Mouse (Mus musculus) midbrain, embryonic 15.5 days (tissue): ENCODE data around the gene BC049352. TPM values are rescaled to one million over a fixed set of nuclear protein-coding genes. Genes with fewer than 3 reads are reported as not detected.

Source experiments
- ATAC-seq: fragments of 200-750 bp; cut with Nextera tagmentation; replicated peaks from 2 replicates; pipeline ENCODE4 v1.8.0; 2017; ENCODE audit warnings: moderate TSS enrichment
- H3K27ac ChIP-seq: fragments of 300-500 bp; sonication (generic); 2 replicates; pipeline ENCODE4 v1.5.1; 2015; ENCODE audit warnings: mild to moderate bottlenecking, inconsistent platforms
- H3K27me3 ChIP-seq: fragments of 300-500 bp; sonication (generic); replicated peaks from 2 replicates; pipeline ENCODE4 v1.6.1; 2015; ENCODE audit warnings: inconsistent platforms
- H3K36me3 ChIP-seq: fragments of 300-500 bp; sonication (generic); replicated peaks from 2 replicates; pipeline ENCODE4 v1.6.1; 2015; ENCODE audit warnings: inconsistent platforms
- H3K4me1 ChIP-seq: fragments of 300-500 bp; sonication (generic); 2 replicates; pipeline ENCODE4 v1.6.1; 2015; ENCODE audit warnings: inconsistent platforms
- H3K4me2 ChIP-seq: fragments of 300-500 bp; sonication (generic); 2 replicates; pipeline ENCODE4 v1.6.1; 2015; ENCODE audit warnings: inconsistent platforms, mild to moderate bottlenecking, moderate library complexity
- H3K4me3 ChIP-seq: fragments of 300-500 bp; sonication (generic); 2 replicates; pipeline ENCODE4 v1.5.1; 2015; ENCODE audit warnings: mild to moderate bottlenecking, inconsistent platforms
- H3K9ac ChIP-seq: fragments of 300-500 bp; sonication (generic); 2 replicates; pipeline ENCODE4 v1.6.1; 2015; ENCODE audit warnings: mild to moderate bottlenecking, inconsistent platforms
- H3K9me3 ChIP-seq: fragments of 300-500 bp; sonication (generic); 2 replicates; pipeline ENCODE4 v1.6.1; 2016; ENCODE audit warnings: inconsistent platforms
- WGBS: fragments of 180-500 bp; shearing (Covaris S2); methylation state at CpG from one replicate; pipeline ENCODE4 v1.1.7; 2015; ENCODE audit warnings: mixed read lengths; 5-methylcytosine and 5-hydroxymethylcytosine counted together
- polyA plus RNA-seq: library from polyadenylated mRNA; unstranded; fragments of >200 nt; fragmentation: Nextera tagmentation; extraction: Ambion mirVana; gene quantifications from 2 replicates; pipeline ENCODE4 v1.2.1, GENCODE M21; 2015

Gene BC049352
- polyA plus RNA-seq, 1 experiment from 2014 or later = not detected

DNA sequence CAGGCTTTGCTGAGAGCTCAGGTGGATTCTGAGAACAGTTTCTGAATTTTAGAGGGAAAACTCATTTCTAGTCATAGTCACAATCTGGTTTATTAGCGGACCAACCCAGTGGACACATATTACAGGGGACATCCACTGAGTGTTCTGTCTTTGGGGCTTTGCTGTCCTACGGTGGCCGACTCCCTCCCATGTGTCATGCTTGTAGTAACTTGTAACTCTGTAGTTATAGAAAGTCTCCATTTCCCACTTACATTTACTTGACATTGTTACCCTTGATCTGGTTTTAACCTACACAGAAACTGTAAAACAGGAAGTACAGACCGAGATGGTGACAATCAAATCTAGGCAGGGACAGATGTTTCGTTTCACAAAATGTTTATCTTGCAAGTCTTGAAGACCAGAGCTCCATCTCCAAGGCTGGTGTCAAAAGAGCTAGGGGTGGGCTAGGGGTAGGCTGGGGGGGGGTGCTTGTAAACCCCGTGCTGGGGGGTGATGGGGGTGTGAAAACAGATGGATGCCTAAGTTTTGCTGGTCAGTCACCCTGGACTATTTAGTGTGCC, 53.9 kb downstream of the BC049352 start:
- no peak overlapping the region for H3K27ac ChIP-seq
- H3K9ac ChIP-seq = no peak overlapping the region
- no peak for ATAC-seq
- no peaks in the 10 kb centered on the region for H3K9me3 ChIP-seq
- no peaks in the 10 kb centered on the region for H3K4me1 ChIP-seq
- WGBS = 86% methylated on average over 6 of the region's 6 CpGs
- no peaks in the 10 kb centered on the region for H3K27me3 ChIP-seq
- H3K4me2 ChIP-seq = no peak overlapping the region
- H3K36me3 ChIP-seq = no peaks in the 10 kb centered on the region
- no peak overlapping the region for H3K4me3 ChIP-seq

- ATAC-seq = no peak
- no peak overlapping the region for H3K9ac ChIP-seq
- no peak overlapping the region for H3K4me2 ChIP-seq
- H3K36me3 ChIP-seq = no peaks in the 10 kb centered on the region
- no peak overlapping the region for H3K4me3 ChIP-seq
- H3K27me3 ChIP-seq = no peaks in the 10 kb centered on the region
- WGBS = 45% methylated on average over 7 of the region's 7 CpGs
- H3K27ac ChIP-seq = no peak overlapping the region
- no peaks in the 10 kb centered on the region for H3K9me3 ChIP-seq
- H3K4me1 ChIP-seq = no peaks in the 10 kb centered on the region
Observed at GRCm38 (mm10) chr9:45236744-45237143, 54.9 kb downstream of the BC049352 start.

DNA sequence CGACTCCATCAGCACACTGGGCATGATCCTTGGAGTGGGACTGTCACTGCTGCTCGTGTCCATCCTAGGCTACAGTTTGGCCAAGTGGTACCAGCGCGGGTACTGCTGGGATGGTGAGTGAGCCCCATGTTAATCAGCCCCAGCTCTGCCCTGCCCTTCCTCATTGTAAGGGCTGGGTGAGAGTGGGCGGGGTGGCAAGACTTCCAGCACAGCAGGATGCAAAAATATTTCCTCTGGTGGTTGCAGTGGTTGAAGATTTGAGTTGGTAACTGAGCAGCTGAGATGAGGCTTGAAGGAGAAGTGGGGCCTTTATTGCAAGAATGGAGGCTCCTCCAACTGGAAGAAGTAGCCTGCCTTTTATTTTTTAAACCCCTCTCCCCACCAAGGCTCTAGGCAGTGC, 59.6 kb downstream of the BC049352 start:
- Histone ChIP-seq H3K4me2 (no peak overlapping the region), H3K36me3 (no peaks in the 10 kb centered on the region), H3K4me3 (no peak overlapping the region), H3K27ac (no peak overlapping the region), H3K4me1 (no peaks in the 10 kb centered on the region), H3K9ac (no peak overlapping the region), H3K9me3 (no peaks in the 10 kb centered on the region), H3K27me3 (no peaks in the 10 kb centered on the region)
- WGBS = 79% methylated on average over 5 of the region's 5 CpGs
- ATAC-seq = no peak

DNA sequence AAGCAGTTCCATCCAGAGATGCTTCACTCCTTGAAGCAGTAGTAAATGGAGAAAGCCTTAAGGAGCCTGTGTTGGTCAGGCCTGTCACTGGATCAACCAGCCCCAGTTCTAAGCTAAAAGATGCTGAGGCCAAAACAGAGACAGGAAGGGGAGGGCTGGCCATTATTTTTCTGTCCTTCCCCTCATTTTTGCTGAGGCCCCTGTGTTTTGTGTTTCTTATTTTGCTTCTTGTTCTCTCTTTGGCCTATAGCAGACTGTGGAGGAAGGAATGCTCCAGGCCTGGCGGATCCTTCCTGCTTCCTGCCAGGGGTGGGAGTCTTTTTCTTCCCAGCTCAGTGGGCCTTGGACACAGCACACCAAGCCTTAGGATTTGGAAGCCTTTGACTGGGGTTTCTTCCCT, 63.6 kb downstream of the BC049352 start:
- Histone ChIP-seq H3K9me3 (no peaks in the 10 kb centered on the region), H3K27me3 (no peaks in the 10 kb centered on the region), H3K4me3 (no peak overlapping the region), H3K27ac (no peak overlapping the region), H3K4me1 (no peaks in the 10 kb centered on the region), H3K4me2 (no peak overlapping the region), H3K36me3 (no peaks in the 10 kb centered on the region), H3K9ac (no peak overlapping the region)
- WGBS = 92% methylated on average over 1 of the region's 1 CpGs
- ATAC-seq = no peak

DNA sequence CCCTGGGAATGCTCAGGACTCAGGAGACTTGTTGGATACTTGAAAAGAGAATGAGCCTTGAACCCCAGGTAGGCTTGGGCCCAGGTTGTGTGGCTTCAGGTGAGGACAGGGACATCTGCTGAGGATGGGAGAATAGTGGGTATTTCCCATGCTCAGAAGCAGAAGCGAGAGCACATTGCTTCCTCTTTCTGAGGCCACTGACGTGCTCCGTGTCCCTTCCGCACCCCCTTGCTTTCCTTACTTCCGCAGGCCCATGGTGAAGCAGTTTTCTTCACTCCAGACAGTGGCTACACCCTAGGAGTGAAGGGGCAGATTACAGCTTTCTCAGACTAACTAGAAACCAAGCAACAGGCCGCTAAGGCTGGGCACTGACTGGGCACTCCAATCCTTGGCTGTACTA, 64.3 kb downstream of the BC049352 start:
- no peak overlapping the region for H3K27ac ChIP-seq
- no peaks in the 10 kb centered on the region for H3K27me3 ChIP-seq
- no peak overlapping the region for H3K4me3 ChIP-seq
- 90% methylated on average over 6 of the region's 6 CpGs for WGBS
- no peak overlapping the region for H3K4me2 ChIP-seq
- H3K9me3 ChIP-seq = no peaks in the 10 kb centered on the region
- no peaks in the 10 kb centered on the region for H3K4me1 ChIP-seq
- no peak overlapping the region for H3K9ac ChIP-seq
- ATAC-seq = no peak
- no peaks in the 10 kb centered on the region for H3K36me3 ChIP-seq

DNA sequence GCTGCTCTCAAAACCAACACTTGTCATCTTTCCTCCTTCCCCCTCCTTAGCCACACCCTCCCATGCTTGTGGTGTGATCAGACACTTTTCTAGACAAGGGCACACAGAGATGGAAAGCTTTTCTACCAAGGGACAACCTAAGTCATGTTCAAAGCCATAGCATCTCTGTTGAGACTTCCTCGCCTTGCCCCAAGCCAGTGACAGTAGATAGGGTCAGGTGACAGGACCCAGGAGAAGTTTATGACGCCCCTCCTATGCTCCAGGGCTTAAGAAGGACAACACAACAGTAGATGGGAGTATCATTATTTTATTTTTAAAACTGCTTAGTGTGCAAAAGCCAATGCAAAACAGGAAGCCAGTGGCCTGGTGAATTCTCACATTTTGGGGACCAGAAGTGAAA, 65.7 kb downstream of the BC049352 start:
- Histone ChIP-seq H3K27ac (no peak overlapping the region), H3K4me3 (no peak overlapping the region), H3K4me1 (no peaks in the 10 kb centered on the region), H3K9ac (no peak overlapping the region), H3K4me2 (no peak overlapping the region), H3K9me3 (no peaks in the 10 kb centered on the region), H3K27me3 (no peaks in the 10 kb centered on the region), H3K36me3 (no peaks in the 10 kb centered on the region)
- ATAC-seq = no peak
- 71% methylated on average over 2 of the region's 2 CpGs for WGBS

DNA sequence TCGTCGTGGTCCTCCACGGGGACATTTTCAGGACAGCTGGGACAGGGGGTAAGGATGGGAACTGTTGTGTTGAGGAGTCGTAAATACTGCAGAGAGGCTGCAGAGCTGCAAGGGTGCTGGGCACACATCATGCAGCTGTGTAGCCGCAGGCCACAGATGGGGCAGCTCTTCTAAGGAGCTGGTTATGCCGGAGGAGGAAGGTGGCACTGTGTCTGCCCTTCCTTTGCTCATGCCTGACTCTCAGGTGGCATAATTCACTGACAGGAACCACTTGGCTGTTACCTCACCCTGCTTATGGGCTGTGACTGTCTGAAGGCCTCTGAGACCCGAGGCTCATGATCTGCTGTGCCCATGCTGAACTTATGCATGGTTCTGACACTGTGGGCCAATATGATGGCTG, 68.5 kb downstream of the BC049352 start:
- no peak for ATAC-seq
- H3K4me1 ChIP-seq = no peaks in the 10 kb centered on the region
- no peaks in the 10 kb centered on the region for H3K9me3 ChIP-seq
- H3K4me3 ChIP-seq = no peak overlapping the region
- no peak overlapping the region for H3K4me2 ChIP-seq
- 89% methylated on average over 7 of the region's 7 CpGs for WGBS
- H3K27ac ChIP-seq = no peak overlapping the region
- no peaks in the 10 kb centered on the region for H3K36me3 ChIP-seq
- H3K9ac ChIP-seq = no peak overlapping the region
- H3K27me3 ChIP-seq = no peaks in the 10 kb centered on the region

- WGBS = 81% methylated on average over 3 of the region's 3 CpGs
- no peak overlapping the region for H3K4me3 ChIP-seq
- no peaks in the 10 kb centered on the region for H3K4me1 ChIP-seq
- no peak overlapping the region for H3K4me2 ChIP-seq
- H3K36me3 ChIP-seq = no peaks in the 10 kb centered on the region
- no peaks in the 10 kb centered on the region for H3K9me3 ChIP-seq
- no peak for ATAC-seq
- H3K27ac ChIP-seq = no peak overlapping the region
- H3K27me3 ChIP-seq = no peaks in the 10 kb centered on the region
- H3K9ac ChIP-seq = no peak overlapping the region
Observed at GRCm38 (mm10) chr9:45251281-45251680, 69.5 kb downstream of the BC049352 start.

- Histone ChIP-seq H3K27ac (no peak overlapping the region), H3K9me3 (no peaks in the 10 kb centered on the region), H3K36me3 (no peaks in the 10 kb centered on the region), H3K27me3 (no peaks in the 10 kb centered on the region), H3K4me3 (no peak overlapping the region), H3K4me2 (no peak overlapping the region), H3K9ac (no peak overlapping the region), H3K4me1 (no peaks in the 10 kb centered on the region)
- 84% methylated on average over 4 of the region's 4 CpGs for WGBS
- no peak for ATAC-seq
Observed at GRCm38 (mm10) chr9:45251990-45252389, 70.2 kb downstream of the BC049352 start.

GRCm38 (mm10) chr9:45252395-45252794, 70.6 kb downstream of the BC049352 start:
- no peaks in the 10 kb centered on the region for H3K4me1 ChIP-seq
- no peak for ATAC-seq
- H3K27me3 ChIP-seq = no peaks in the 10 kb centered on the region
- no peak overlapping the region for H3K9ac ChIP-seq
- no peaks in the 10 kb centered on the region for H3K9me3 ChIP-seq
- no peak overlapping the region for H3K27ac ChIP-seq
- H3K4me3 ChIP-seq = no peak overlapping the region
- no peak overlapping the region for H3K4me2 ChIP-seq
- no peaks in the 10 kb centered on the region for H3K36me3 ChIP-seq
- 81% methylated on average over 6 of the region's 6 CpGs for WGBS

DNA sequence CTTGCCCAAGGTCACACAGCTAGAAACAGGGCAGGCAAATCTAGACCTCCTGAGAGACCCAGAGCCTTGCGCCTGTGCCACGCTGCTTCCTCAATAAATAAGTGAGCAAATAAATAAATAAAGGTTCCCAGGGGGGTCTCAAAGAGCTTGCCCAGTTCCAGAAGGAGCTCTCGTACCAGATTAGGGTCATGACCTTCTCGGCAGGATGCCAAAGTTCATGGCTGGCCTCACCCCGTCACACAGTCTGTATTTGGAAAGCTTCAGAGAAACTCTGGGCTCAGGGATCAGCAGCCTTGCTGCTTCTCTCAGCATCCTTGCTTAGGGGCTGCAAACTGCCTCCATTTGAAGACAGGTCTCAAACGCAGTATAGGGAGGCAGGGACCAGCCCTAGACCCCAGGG, 72.2 kb downstream of the BC049352 start:
- 48% methylated on average over 6 of the region's 6 CpGs for WGBS
- Histone ChIP-seq H3K27ac (no peak overlapping the region), H3K4me1 (no peaks in the 10 kb centered on the region), H3K27me3 (no peaks in the 10 kb centered on the region), H3K4me2 (no peak overlapping the region), H3K36me3 (no peaks in the 10 kb centered on the region), H3K9ac (no peak overlapping the region), H3K9me3 (no peaks in the 10 kb centered on the region), H3K4me3 (no peak overlapping the region)
- no peak for ATAC-seq

DNA sequence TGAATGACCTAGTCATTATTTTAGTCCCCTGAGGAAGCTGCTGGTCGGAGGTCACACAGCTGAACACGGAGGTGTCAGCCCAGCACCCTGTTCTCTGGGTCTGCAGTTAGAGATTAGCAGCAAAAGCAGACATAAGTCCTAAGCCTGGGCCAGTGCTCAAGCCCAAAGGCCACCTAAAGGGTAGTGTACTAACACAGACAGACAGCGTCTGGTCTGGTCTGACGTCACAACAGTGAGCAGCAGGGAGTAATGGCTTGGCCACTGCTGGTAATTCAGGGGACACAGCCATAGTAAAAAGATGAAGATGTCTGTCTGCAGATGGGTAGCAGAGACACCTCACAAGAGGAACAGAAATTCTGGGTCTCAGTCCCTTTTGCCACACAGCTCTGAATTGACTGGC, 72.8 kb downstream of the BC049352 start:
- Histone ChIP-seq H3K4me3 (no peak overlapping the region), H3K27me3 (no peaks in the 10 kb centered on the region), H3K36me3 (no peaks in the 10 kb centered on the region), H3K9ac (no peak overlapping the region), H3K4me1 (no peaks in the 10 kb centered on the region), H3K9me3 (no peaks in the 10 kb centered on the region), H3K27ac (no peak overlapping the region), H3K4me2 (no peak overlapping the region)
- 64% methylated on average over 4 of the region's 4 CpGs for WGBS
- ATAC-seq = no peak

- no peak for ATAC-seq
- Histone ChIP-seq H3K27me3 (no peaks in the 10 kb centered on the region), H3K27ac (no peak overlapping the region), H3K4me3 (no peak overlapping the region), H3K4me1 (no peaks in the 10 kb centered on the region), H3K9ac (no peak overlapping the region), H3K9me3 (no peaks in the 10 kb centered on the region), H3K4me2 (no peak overlapping the region), H3K36me3 (no peaks in the 10 kb centered on the region)
- WGBS = 97% methylated on average over 4 of the region's 4 CpGs
Observed at GRCm38 (mm10) chr9:45255431-45255830, 73.6 kb downstream of the BC049352 start.
